Mouse (Mus musculus) intestine, embryonic 16.5 days (tissue): ENCODE results near the gene Pnkd. TPM values are rescaled to one million over a fixed set of nuclear protein-coding genes. Genes with fewer than 3 reads are reported as not detected.
"Not testable (repeated sequence)": the region's sequence is repeated elsewhere in the genome, so short reads cannot be mapped to it uniquely, and the experiment has no call there.

ENCODE experiments used
- ATAC-seq: fragments of 200-750 bp; cut with Nextera tagmentation; 2 replicates; pipeline ENCODE4 v1.8.0; 2017; ENCODE audit warnings: moderate TSS enrichment, moderate library complexity
- H3K27ac ChIP-seq: fragments of 300-500 bp; sonication (generic); 2 replicates; pipeline ENCODE4 v1.5.1; 2014; ENCODE audit warnings: mild to moderate bottlenecking, low read length
- H3K27me3 ChIP-seq: fragments of 300-500 bp; sonication (generic); replicated peaks from 2 replicates; pipeline ENCODE4 v1.6.1; 2014; ENCODE audit warnings: low read length, control low read depth, mixed read lengths; ENCODE audit not compliant: control insufficient read depth, insufficient read depth
- H3K36me3 ChIP-seq: fragments of 300-500 bp; sonication (generic); 2 replicates; pipeline ENCODE4 v1.6.1; 2014; ENCODE audit warnings: low read length, control low read depth; ENCODE audit not compliant: control insufficient read depth, insufficient read depth
- H3K4me1 ChIP-seq: fragments of 300-500 bp; sonication (generic); 2 replicates; pipeline ENCODE4 v1.6.1; 2014; ENCODE audit warnings: low read length, control low read depth, mixed read lengths; ENCODE audit not compliant: control insufficient read depth, insufficient read depth
- H3K4me2 ChIP-seq: fragments of 300-500 bp; sonication (generic); 2 replicates; pipeline ENCODE4 v1.6.1; 2014; ENCODE audit warnings: low read depth, low read length, control low read depth
- H3K4me3 ChIP-seq: fragments of 300-500 bp; sonication (generic); 2 replicates; pipeline ENCODE4 v1.5.1; 2014; ENCODE audit warnings: mild to moderate bottlenecking, low read length
- H3K9ac ChIP-seq: fragments of 300-500 bp; sonication (generic); 2 replicates; pipeline ENCODE4 v1.6.1; 2014; ENCODE audit warnings: low read depth, low read length
- H3K9me3 ChIP-seq: fragments of 300-500 bp; sonication (generic); 2 replicates; pipeline ENCODE4 v1.6.1; 2016; ENCODE audit warnings: low read length, control low read depth; ENCODE audit not compliant: control insufficient read depth
- WGBS: fragments of 180-500 bp; shearing (Covaris S2); extraction: QIAGEN DNeasy Blood & Tissue Kit; methylation state at CpG from one replicate; pipeline ENCODE4 v1.1.7; 2014; 5-methylcytosine and 5-hydroxymethylcytosine counted together
- polyA plus RNA-seq: library from polyadenylated mRNA; unstranded; fragments of >200 nt; fragmentation: Nextera tagmentation; extraction: Ambion mirVana; gene quantifications from 2 replicates; pipeline ENCODE4 v1.2.1, GENCODE M21; 2015

The Pnkd gene
- polyA plus RNA-seq, 1 experiment from 2014 or later = 148 TPM

GRCm38 (mm10) chr1:74391844-74392441 lies 107.2 kb downstream of the Pnkd start:
- Histone ChIP-seq H3K9ac (peak overlapping the region; percentile 98), H3K4me1 (peaks cover 41% of the 10 kb centered on the region), H3K4me3 (peak overlapping the region; percentile 78), H3K27ac (peak overlapping the region; percentile 99), H3K4me2 (peak overlapping the region; percentile 65), H3K36me3 (peaks cover 19% of the 10 kb centered on the region), H3K27me3 (no peaks in the 10 kb centered on the region), H3K9me3 (no peaks in the 10 kb centered on the region)
- 0% methylated on average over 49 of the region's 63 CpGs for WGBS
- peak; percentile 32 for ATAC-seq

- Histone ChIP-seq H3K27me3 (no peaks in the 10 kb centered on the region), H3K27ac (peak overlapping the region; percentile 99), H3K36me3 (peaks cover 19% of the 10 kb centered on the region), H3K9ac (peak overlapping the region; percentile 98), H3K9me3 (no peaks in the 10 kb centered on the region), H3K4me1 (peaks cover 37% of the 10 kb centered on the region), H3K4me3 (peak overlapping the region; percentile 78), H3K4me2 (peak overlapping the region; percentile 65)
- 2% methylated on average over 16 of the region's 16 CpGs for WGBS
- peak; percentile 15 for ATAC-seq
Measured at GRCm38 (mm10) chr1:74392446-74392994, 107.8 kb downstream of the Pnkd start.

- ATAC-seq = no peak
- Histone ChIP-seq H3K4me2 (peak overlapping the region; percentile 65), H3K4me3 (peak overlapping the region; percentile 78), H3K9me3 (no peaks in the 10 kb centered on the region), H3K27ac (peak overlapping the region; percentile 99), H3K36me3 (peaks cover 19% of the 10 kb centered on the region), H3K27me3 (no peaks in the 10 kb centered on the region), H3K9ac (peak overlapping the region; percentile 98), H3K4me1 (peaks cover 36% of the 10 kb centered on the region)
- WGBS = 39% methylated on average over 7 of the region's 7 CpGs
Measured at GRCm38 (mm10) chr1:74393010-74393409, 108.3 kb downstream of the Pnkd start.

- no peak overlapping the region for H3K27ac ChIP-seq
- H3K4me2 ChIP-seq = peak overlapping the region; percentile 65
- peaks cover 37% of the 10 kb centered on the region for H3K4me1 ChIP-seq
- H3K9ac ChIP-seq = peak overlapping the region; percentile 98
- peaks cover 19% of the 10 kb centered on the region for H3K36me3 ChIP-seq
- WGBS = 83% methylated on average over 9 of the region's 9 CpGs
- ATAC-seq = no peak
- no peaks in the 10 kb centered on the region for H3K27me3 ChIP-seq
- H3K9me3 ChIP-seq = no peaks in the 10 kb centered on the region
- H3K4me3 ChIP-seq = peak overlapping the region; percentile 78; the same call in 1 of the 2 replicates
Measured at GRCm38 (mm10) chr1:74393697-74394096, 109.0 kb downstream of the Pnkd start.

GRCm38 (mm10) chr1:74394311-74394710 lies 109.6 kb downstream of the Pnkd start:
- WGBS = 89% methylated on average over 9 of the region's 9 CpGs
- Histone ChIP-seq H3K27ac (no peak overlapping the region), H3K4me1 (peaks cover 36% of the 10 kb centered on the region)

GRCm38 (mm10) chr1:74394858-74395257 lies 110.1 kb downstream of the Pnkd start:
- Histone ChIP-seq H3K36me3 (peaks cover 19% of the 10 kb centered on the region), H3K4me2 (no peak overlapping the region), H3K9me3 (no peaks in the 10 kb centered on the region), H3K27ac (no peak overlapping the region), H3K4me3 (no peak overlapping the region), H3K4me1 (peaks cover 30% of the 10 kb centered on the region), H3K9ac (no peak overlapping the region), H3K27me3 (no peaks in the 10 kb centered on the region)
- ATAC-seq = no peak
- WGBS = 92% methylated on average over 15 of the region's 15 CpGs

More at GRCm38 (mm10) chr1:74394311-74394710, 109.6 kb downstream of the Pnkd start:
- peaks cover 19% of the 10 kb centered on the region for H3K36me3 ChIP-seq
- no peak overlapping the region for H3K4me3 ChIP-seq
- no peak overlapping the region for H3K4me2 ChIP-seq
- ATAC-seq = no peak
- H3K9ac ChIP-seq = no peak overlapping the region
- no peaks in the 10 kb centered on the region for H3K9me3 ChIP-seq
- no peaks in the 10 kb centered on the region for H3K27me3 ChIP-seq

- WGBS = 87% methylated on average over 12 of the region's 13 CpGs
- peaks cover 28% of the 10 kb centered on the region for H3K4me1 ChIP-seq
Measured at GRCm38 (mm10) chr1:74395290-74395689, 110.6 kb downstream of the Pnkd start.

GRCm38 (mm10) chr1:74396456-74397222 lies 111.9 kb downstream of the Pnkd start:
- peak overlapping the region; percentile 91 for H3K27ac ChIP-seq
- H3K4me3 ChIP-seq = peak overlapping the region; percentile 49
- WGBS = 8% methylated on average over 11 of the region's 12 CpGs
- not testable (repeated sequence) for H3K9me3 ChIP-seq, H3K27me3 ChIP-seq, ATAC-seq, H3K9ac ChIP-seq
- H3K4me1 ChIP-seq = peaks cover 21% of the 10 kb centered on the region
- peak overlapping the region; percentile 88 for H3K4me2 ChIP-seq
- H3K36me3 ChIP-seq = peaks cover 19% of the 10 kb centered on the region

More at GRCm38 (mm10) chr1:74395290-74395689, 110.6 kb downstream of the Pnkd start:
- no peak overlapping the region for H3K4me2 ChIP-seq
- H3K9ac ChIP-seq = 0 out of 2 replicates have a peak overlapping the region, but pooled peaks have one; percentile 19
- H3K9me3 ChIP-seq = no peaks in the 10 kb centered on the region
- H3K27ac ChIP-seq = no peak overlapping the region
- no peak overlapping the region for H3K4me3 ChIP-seq
- H3K36me3 ChIP-seq = peaks cover 19% of the 10 kb centered on the region
- H3K27me3 ChIP-seq = no peaks in the 10 kb centered on the region
- ATAC-seq = no peak

GRCm38 (mm10) chr1:74397268-74397918 lies 112.7 kb downstream of the Pnkd start:
- ATAC-seq = peak; percentile 94
- Histone ChIP-seq H3K4me1 (peaks cover 21% of the 10 kb centered on the region), H3K9me3 (no peaks in the 10 kb centered on the region), H3K4me2 (peak overlapping the region; percentile 88), H3K36me3 (peaks cover 19% of the 10 kb centered on the region), H3K9ac (peak overlapping the region; percentile 74), H3K4me3 (peak overlapping the region; percentile 49), H3K27me3 (no peaks in the 10 kb centered on the region), H3K27ac (peak overlapping the region; percentile 91)
- WGBS = 1% methylated on average over 41 of the region's 41 CpGs
